Mouse (Mus musculus): Measurements from ENCODE around the gene Anapc2.
"Not testable (repeated sequence)": the region's sequence is repeated elsewhere in the genome, so short reads cannot be mapped to it uniquely, and the experiment has no call there.

Gene Anapc2

DNA sequence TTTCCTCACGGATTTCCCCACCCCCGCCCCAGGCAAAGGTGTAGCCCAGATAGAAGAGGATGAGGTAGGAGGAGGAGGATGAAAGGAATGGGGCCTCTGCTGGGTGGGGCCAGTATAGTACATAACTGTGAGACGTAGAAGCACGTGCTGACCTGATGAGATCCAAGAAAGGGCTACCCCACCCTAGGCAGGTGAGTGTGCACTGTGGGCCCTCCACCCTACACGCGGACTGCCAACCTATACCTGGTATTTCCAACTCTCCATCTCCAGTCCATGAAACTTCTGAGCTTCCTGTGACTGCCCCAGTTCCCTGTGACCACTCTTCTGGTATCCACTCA, 30.9 kb upstream of the Anapc2 start:
- peak; percentile 60 for DNase-seq

- DNase-seq = peak; percentile 68
Observed at GRCm38 (mm10) chr2:25242101-25242506, 30.2 kb upstream of the Anapc2 start, which contains the start of the genes Rnf208 and Cysrt1. TSS of gene Rnf208 (plus strand) at chr2:25242255. TSS of gene Cysrt1 (minus strand) at chr2:25242452.

DNA sequence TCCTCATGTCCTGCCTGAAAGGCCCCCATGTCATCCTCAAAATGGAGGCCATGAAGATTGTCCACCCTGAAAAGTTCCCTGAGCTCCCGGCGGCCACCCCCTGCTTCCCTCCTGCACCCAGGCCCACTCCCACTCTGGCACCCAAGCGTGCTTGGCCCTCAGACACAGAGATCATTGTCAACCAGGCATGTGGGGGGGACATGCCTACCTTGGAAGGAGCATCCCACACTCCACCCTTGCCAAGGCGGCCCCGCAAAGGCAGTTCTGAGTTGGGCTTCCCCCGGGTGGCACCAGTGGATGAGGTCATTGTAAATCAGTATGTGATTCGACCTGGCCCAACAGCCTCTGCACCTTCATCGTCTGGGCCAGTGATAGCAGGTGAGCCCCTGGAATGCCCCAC, 28.9 kb upstream of the Anapc2 start:
- peak; percentile 63 for DNase-seq

GRCm38 (mm10) chr2:25244144-25244543, 28.1 kb upstream of the Anapc2 start:
- DNase-seq = no peak

GRCm38 (mm10) chr2:25246183-25247072, 25.9 kb upstream of the Anapc2 start, which contains the start of gene AL732309.1:
TSS of gene AL732309.1 (minus strand) at chr2:25246863.
- DNase-seq = peak; percentile 80

DNA sequence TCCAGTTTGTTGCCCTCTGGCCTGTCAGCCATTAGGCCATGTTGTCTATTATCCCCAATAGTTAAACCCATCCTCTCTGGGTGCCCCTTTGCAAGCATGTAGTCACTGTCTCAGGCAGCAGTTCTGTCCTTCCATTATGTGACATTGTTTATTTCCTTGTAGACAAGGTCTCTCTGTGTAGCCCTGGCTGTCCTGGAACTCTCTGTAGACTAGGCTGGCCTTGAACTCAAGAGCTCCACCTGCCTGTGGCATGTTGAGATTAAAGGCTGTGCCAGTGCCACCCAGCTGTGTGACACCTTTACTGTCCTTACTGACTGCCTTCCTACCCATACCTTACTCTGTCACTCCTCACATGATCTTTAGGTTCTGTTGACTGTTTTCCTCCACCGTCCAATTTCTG, 19.9 kb upstream of the Anapc2 start:
- no peak for DNase-seq

- peak; percentile 86 for DNase-seq
Observed at GRCm38 (mm10) chr2:25255284-25255779, 16.9 kb upstream of the Anapc2 start, which contains the start of gene Tmem203. TSS of gene Tmem203 (plus strand) at chr2:25255439.

DNA sequence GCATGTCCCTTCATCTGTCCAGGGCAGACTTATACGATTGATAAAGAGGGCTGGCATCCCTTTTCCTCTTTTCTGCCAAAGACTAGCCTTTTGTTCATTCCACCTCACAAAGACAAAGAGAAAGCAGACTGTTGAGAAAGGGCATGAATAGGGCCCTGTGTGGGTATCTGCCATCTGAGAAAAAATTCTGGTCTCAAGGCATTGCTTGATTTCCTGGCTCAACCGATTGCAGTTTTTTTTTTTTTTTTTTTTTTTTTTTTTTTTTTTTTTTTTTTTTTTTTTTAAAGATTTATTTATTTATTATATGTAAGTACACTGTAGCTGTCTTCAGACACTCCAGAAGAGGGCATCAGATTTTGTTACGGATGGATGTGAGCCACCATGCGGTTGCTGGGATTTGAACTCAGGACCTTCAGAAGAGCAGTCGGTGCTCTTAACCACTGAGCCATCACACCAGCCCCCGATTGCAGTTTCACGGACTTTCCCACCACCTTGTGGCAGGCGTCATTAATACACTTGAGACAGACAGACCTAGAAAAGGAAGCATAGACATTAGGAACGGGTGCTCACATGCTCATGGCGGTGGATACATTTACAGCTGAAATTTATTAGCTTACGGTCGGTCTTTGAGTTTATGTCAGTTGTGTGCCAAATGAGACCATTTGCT, 15.7 kb upstream of the Anapc2 start:
- not testable (repeated sequence) for DNase-seq

DNA sequence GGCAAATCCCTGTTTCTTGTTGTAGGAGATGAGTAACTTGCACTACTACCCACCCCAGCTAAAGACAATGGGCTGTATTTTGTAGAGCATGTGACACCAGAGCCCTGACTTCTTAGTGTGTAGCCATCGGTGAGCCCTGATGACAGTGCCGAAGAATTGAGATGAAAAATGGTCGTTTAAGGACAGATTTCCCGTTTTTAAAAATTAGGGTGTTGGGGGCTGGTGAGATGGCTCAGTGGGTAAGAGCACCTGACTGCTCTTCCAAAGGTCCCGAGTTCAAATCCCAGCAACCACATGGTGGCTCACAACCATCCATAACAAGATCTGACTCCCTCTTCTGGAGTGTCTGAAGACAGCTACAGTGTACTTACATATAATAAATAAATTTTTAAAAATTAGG, 15.0 kb upstream of the Anapc2 start:
- not testable (repeated sequence) for DNase-seq

DNA sequence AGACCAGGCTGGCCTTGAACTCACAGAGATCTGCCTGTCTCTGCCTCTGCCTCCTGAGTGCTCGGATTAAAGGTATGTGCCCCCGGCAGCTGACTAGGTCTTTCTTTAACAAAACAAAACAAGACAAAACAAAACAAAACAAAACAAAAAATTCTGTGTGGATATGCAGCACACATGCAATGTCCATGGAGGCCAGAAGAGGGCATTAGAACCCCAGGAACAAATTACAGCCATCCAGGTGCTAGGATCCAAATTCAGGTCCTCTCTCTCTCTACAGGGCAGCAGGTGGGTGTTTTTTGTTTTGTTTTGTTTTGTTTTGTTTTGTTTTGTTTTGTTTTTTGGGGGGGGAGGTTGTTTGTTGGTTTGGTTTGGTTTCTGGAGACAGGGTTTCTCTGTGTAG, 13.4 kb upstream of the Anapc2 start:
- DNase-seq = no peak

DNA sequence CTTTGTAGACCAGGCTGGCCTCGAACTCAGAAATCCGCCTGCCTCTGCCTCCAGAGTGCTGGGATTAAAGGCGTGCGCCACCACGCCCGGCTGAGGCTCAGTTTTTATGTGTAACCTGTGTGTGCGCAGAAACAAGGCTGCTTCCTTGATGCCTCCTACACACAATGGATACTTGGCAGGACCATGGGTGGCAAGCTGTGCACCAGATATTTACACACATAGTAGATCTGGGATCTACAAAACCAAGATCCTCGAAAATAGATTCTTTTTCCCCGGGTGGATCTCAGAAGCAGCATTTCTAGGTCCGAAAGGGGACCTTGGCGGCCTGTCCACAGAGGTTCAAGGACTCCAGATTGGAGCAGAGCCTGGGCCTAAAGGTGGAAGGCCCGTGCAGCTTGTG, 10.4 kb upstream of the Anapc2 start:
- no peak for DNase-seq

DNA sequence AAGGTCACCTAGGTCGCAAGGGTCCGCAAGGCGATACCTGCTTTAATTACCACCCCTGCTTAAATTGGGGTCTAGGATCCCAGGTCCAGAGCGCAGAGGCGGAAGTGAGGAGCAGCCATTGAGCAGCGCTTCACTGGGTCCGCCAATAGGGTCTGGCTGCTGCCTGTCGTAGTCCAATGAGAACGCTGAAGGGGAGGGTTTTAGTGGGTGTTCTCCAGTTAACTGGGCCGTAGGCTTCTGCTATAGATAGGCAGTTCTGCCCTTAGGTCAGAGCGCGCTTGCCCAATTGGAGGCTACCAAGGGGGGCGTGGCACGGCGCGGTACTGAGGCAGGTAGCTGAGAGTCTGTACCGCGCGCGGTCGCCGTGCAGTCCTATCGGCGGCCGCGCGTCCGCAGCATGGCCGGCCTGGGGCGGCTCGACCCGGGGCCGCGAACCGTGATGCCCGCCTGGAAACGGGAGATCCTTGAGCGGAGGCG, 9.9 kb upstream of the Anapc2 start, which contains the start of gene Tprn:
Gene Tprn, plus strand, starts transcription at position 328 of the 477 bp plus-strand sequence.
- DNase-seq = peak; percentile 99

DNA sequence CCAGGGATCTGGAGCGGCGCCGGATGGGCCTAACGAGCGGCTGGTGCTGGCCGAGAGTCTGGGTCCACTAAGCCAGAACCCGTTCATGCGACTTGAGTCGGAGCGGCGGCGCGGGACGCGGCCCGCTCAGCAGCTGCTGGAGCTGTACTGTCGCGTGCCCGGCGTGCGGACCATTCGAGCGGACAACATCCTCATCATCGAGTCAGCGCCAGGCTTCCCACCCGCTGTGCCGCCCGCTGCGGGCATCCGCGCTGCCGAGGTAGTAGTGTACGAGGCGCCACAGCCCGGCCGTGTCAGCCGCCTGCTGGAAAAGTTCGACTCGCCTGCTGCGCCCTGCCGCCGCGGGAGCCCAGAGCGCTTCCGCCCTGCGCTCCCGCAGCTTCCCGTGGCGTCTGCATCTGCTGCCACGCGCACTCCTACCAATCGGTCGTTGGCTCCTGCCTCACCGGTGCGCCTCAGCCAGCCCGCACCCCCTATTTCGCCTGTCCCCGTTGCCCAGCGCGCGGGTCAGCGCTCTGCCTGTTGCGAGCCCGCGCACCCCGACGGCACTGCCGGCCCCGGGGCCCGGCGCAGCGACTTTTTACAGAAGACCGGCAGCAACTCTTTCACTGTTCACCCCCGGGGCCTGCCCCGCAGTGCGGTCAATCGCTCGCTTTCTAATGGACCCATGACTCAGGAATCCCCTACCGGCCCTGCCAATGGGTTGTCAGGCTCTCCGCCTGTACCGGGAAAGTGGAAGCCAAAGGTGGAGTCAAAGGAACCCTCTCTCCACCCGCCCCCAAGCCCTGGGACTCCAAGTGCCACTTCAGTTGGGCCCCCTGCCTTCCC, 9.3 kb upstream of the Anapc2 start:
- DNase-seq = peak; percentile 87

GRCm38 (mm10) chr2:25263623-25264285, 8.5 kb upstream of the Anapc2 start:
- peak; percentile 79 for DNase-seq

GRCm38 (mm10) chr2:25264286-25264660, 8.0 kb upstream of the Anapc2 start:
- peak; percentile 67 for DNase-seq

- peak; percentile 95 for DNase-seq
Observed at GRCm38 (mm10) chr2:25264851-25265250, 7.4 kb upstream of the Anapc2 start.

GRCm38 (mm10) chr2:25265897-25266656, 6.2 kb upstream of the Anapc2 start:
- DNase-seq = peak; percentile 99

DNA sequence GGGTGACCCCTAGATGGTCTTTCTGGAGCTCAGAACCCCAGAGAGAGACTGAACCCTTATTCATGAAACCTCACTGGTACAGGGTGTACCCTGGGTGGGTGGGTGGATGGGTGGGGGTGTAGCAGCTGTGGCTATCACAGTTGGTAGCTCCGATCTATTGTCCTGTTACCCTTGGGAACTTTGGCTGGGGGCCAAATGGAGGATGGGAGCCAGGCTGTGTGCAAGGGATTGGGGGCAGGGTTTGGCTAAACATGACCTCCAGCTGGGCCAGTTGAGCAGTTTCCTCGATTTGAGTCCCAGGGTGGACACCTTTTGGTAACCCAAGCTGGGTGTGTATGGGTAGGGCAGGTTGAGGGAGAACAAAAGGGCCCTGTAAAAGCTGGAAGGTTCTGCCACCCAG, 5.6 kb upstream of the Anapc2 start:
- DNase-seq = peak; percentile 88

DNA sequence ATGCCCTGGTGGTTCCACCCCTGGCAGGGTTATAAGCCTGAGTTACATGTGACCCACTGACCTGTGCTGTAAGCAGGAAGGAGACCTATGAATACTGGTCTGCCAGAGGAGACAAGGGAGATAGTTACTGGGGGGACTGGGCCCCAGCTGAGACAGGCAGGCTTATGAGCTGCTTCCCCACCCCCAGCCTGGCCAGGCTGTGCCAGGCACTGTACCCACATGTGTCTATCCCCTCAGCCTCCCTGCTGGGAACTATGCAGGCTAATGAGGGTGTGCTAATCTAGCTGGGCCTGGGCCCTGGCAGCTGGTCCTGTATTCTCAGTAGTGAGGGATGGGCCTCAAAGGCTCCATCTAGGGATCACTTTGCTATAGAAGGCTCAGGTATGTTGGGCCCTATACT, 5.0 kb upstream of the Anapc2 start:
- peak; percentile 81 for DNase-seq

DNA sequence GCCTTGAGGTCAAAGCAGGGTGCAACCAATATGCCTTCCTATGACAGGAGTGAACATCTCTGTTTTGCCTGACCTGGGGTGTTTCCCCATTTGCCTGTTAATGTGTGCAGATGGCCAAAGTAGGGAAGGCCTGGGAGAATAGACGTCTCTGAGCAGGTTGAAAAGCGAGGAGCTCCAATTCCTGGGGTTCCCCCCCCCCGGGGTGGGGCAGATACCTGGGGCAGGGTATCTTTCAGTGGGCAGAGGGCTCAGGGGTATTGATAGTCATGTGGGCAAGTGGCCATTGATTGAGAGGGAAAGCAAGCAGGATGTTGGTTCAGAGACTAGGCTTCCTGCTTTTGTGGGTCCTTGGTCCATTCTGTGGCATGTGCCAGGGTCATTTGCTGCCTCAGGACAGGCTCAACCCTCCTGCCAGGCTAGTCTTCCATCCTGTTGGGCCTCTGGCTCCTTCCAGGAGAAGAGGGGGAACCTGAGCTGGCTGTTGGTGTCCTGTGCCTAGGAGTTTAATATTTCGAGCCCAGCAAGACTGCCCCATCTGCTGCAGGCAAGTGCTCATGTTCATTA, 4.5 kb upstream of the Anapc2 start:
- peak; percentile 72 for DNase-seq

DNA sequence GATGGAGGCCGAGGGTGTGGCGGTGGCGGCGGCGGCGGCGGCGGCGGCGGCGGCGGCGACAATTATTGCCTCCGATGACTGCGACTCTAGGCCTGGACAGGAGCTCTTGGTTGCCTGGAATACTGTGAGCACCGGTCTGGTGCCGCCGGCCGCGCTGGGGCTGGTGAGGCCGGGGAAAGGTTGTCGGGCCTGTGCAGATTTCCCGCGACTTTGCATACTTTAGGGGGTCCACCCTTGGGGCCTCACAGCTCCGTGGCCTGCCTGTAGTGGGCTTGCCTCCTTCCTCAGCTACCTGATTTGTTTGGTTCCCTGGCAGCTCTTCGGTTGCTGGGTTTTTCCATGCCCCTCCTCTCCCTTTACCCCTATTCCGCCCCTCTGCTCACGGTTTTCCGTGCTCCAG, 237 bp downstream of the Anapc2 start:
- DNase-seq = no peak

Measured in cerebellum, adult 9-11 months (tissue).